Mouse (Mus musculus) liver, postnatal 0 days (tissue): ENCODE measurements at regions not wholly inside any gene's neighbourhood (a gene's known extent, or its start where the extent isn't known, plus 50 kb on each side); places are given as distances from the start of the nearest gene placed in this dataset.

Experiments
- ATAC-seq: fragments of 200-750 bp; cut with Nextera tagmentation; 2 replicates; pipeline ENCODE4 v1.8.0; 2017; ENCODE audit warnings: mild to moderate bottlenecking, moderate library complexity
- DNase-seq: peaks from one replicate; pipeline ENCODE4 v3.0.0-alpha.2; 2016
- H3K27ac ChIP-seq: fragments of 300-500 bp; sonication (generic); 2 replicates; pipeline ENCODE4 v1.5.1; 2014; ENCODE audit warnings: antibody characterized with exemption, moderate library complexity, mild to moderate bottlenecking, low read depth
- H3K27me3 ChIP-seq: fragments of 300-500 bp; sonication (generic); 2 replicates; pipeline ENCODE4 v1.6.1; 2014; ENCODE audit warnings: low read length, control low read depth, mixed read lengths; ENCODE audit not compliant: insufficient read depth
- H3K36me3 ChIP-seq: fragments of 300-500 bp; sonication (generic); replicated peaks from 2 replicates; pipeline ENCODE4 v1.6.1; 2014; ENCODE audit warnings: mild to moderate bottlenecking, control low read depth, low read length, moderate library complexity, mixed read lengths; ENCODE audit not compliant: insufficient read depth
- H3K4me1 ChIP-seq: fragments of 300-500 bp; sonication (generic); 2 replicates; pipeline ENCODE4 v1.6.1; 2014; ENCODE audit warnings: antibody characterized with exemption, mild to moderate bottlenecking, control low read depth; ENCODE audit not compliant: insufficient read depth
- H3K4me2 ChIP-seq: fragments of 300-500 bp; sonication (generic); 2 replicates; pipeline ENCODE4 v1.6.1; 2014; ENCODE audit warnings: low read depth, mild to moderate bottlenecking, low read length, moderate library complexity, mixed read lengths
- H3K4me3 ChIP-seq: fragments of 300-500 bp; sonication (generic); 2 replicates; pipeline ENCODE4 v1.5.1; 2014; ENCODE audit warnings: low read depth, low read length
- H3K9ac ChIP-seq: fragments of 300-500 bp; sonication (generic); replicated peaks from 2 replicates; pipeline ENCODE4 v1.6.1; 2014; ENCODE audit warnings: mild to moderate bottlenecking, moderate library complexity
- H3K9me3 ChIP-seq: fragments of 300-500 bp; sonication (generic); 2 replicates; pipeline ENCODE4 v1.6.1; 2016; ENCODE audit warnings: mild to moderate bottlenecking, control low read depth, low read length, mixed read lengths
- CTCF ChIP-seq: sonication (generic); IDR thresholded peaks from 2 replicates; pipeline ENCODE4 v1.5.1; 2016; ENCODE audit warnings: antibody characterized with exemption, low read depth
- EP300 ChIP-seq: IDR thresholded peaks from 2 replicates; pipeline ENCODE4 v1.6.1; 2016; ENCODE audit warnings: antibody characterized with exemption, low read depth, mild to moderate bottlenecking
- WGBS: fragments of 180-500 bp; shearing (Covaris S2); extraction: QIAGEN DNeasy Blood & Tissue Kit; methylation state at CpG from one replicate; pipeline ENCODE4 v1.1.7; 2014; ENCODE audit not compliant: insufficient replicate concordance; 5-methylcytosine and 5-hydroxymethylcytosine counted together

DNA sequence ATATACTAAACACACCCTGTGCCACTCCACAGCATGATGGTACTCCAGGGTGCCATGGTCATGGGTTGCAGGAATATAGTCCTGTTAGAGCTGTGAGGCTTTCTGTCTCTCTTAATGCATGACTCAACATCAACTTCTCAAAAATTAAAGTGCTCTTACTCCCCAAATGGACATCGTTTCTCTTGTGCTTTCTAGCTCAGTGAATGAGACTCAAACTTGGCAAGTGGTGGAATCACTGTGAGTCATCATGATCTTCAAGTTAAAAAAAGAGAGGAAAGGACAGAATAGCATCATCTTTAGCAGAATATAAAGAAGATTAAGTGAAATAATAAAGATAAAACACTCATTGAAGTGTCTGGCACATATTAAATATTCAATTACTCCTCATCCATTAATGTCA lies 459.3 kb downstream of the Ppargc1a start:
- H3K4me3 ChIP-seq: no peak overlapping the region
- no peak for TF ChIP-seq CTCF
- no peak for TF ChIP-seq EP300
- no peaks in the 10 kb centered on the region for H3K36me3 ChIP-seq
- no peaks in the 10 kb centered on the region for H3K9me3 ChIP-seq
- no peaks in the 10 kb centered on the region for H3K4me1 ChIP-seq
- WGBS: 71% methylated on average over 1 of the region's 1 CpGs
- H3K9ac ChIP-seq: no peak overlapping the region
- ATAC-seq (no peak), DNase-seq (no peak)
- H3K4me2 ChIP-seq: no peak overlapping the region
- H3K27me3 ChIP-seq: no peaks in the 10 kb centered on the region
- no peak overlapping the region for H3K27ac ChIP-seq

DNA sequence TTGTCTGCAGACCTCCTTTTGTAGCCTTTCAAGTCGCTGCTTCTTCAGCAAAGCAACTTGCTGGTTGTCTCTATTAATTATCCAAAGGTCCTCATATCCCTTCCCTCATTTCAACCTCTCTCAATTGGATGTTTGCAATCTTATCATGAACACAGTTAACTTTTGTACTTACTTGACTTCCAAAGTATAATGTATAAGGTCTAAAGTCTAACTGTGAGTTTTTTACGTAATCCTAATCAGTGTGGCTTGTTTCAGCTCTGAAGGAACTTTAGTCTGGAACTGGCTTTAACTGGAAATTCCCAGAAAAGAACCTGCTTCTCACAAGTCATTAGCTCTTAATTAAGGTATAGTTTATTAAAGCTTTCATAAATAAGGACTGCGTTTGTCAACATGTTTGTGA lies 467.6 kb downstream of the Ppargc1a start:
- TF ChIP-seq EP300 (no peak), CTCF (no peak)
- Histone ChIP-seq H3K36me3 (no peaks in the 10 kb centered on the region), H3K4me2 (no peak overlapping the region), H3K4me3 (no peak overlapping the region), H3K4me1 (no peaks in the 10 kb centered on the region), H3K9me3 (no peaks in the 10 kb centered on the region), H3K9ac (no peak overlapping the region), H3K27ac (no peak overlapping the region), H3K27me3 (no peaks in the 10 kb centered on the region)
- DNase-seq: no peak
- WGBS: 61% methylated on average over 3 of the region's 3 CpGs
- no peak for ATAC-seq

DNA sequence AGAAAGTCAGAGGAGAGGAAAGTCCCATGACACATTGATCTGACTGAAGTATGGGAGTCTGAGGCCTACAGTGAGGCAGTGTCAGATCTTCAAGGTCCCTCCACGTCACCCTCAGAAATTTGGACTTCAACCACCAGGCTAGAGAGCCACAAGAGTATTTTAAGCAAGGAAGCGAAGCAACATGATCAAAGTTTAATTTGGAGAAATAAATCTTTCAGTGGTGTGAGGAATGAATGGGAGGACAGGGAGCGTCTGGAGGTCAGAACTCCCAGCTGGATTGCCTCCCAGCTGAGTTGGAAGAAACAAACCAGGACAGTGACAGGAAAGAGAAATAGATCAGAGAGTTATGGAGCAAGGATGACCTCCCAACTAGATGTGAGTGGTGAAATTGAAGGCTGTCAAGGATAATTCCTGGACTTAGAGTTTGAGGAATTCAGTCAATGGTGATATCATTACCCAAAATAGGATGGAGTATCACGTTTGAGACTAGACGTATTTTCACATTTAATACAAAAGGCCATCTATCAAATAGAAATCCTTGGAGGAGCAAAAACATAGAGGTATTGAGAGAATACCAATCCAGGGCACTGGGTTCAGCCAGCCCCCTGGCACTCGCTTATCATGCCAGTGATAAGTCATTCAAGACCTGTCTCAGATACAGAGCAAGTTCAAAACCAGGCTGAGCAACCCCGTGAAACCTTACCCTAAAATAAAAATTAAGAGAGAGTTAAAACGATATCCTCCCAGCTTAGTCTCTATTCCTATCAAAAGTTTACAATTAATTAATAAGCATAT lies 494.7 kb downstream of the Ppargc1a start:
- Histone ChIP-seq H3K27ac (no peak overlapping the region), H3K27me3 (no peaks in the 10 kb centered on the region), H3K9ac (no peak overlapping the region), H3K36me3 (no peaks in the 10 kb centered on the region), H3K4me2 (no peak overlapping the region), H3K9me3 (no peaks in the 10 kb centered on the region), H3K4me3 (no peak overlapping the region), H3K4me1 (no peaks in the 10 kb centered on the region)
- DNase-seq (no peak), ATAC-seq (no peak)
- no peak for TF ChIP-seq EP300
- TF ChIP-seq CTCF: no peak
- WGBS: 62% methylated on average over 8 of the region's 8 CpGs

DNA sequence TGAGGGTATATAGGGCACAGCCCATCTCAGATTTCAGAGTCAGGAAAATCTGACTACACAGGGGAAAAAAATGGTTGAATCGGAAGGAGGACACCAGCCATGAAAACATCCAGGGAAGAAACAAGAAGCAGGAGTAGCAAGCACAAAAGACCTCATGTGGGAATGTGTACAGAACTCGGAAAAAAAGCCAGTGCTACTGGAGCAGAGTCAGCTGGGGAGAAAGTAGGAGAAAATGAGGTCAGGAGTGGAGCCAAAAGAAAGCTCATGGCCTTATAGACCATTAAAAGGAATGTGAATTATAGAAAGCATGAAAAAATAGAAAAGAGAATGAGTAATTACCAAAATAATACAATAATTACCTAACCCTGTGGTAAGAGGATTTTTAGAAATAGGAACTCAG lies 495.4 kb downstream of the Ppargc1a start:
- Histone ChIP-seq H3K9me3 (no peaks in the 10 kb centered on the region), H3K9ac (no peak overlapping the region), H3K4me2 (no peak overlapping the region), H3K27me3 (no peaks in the 10 kb centered on the region), H3K4me3 (no peak overlapping the region), H3K27ac (no peak overlapping the region), H3K4me1 (no peaks in the 10 kb centered on the region), H3K36me3 (no peaks in the 10 kb centered on the region)
- TF ChIP-seq EP300: no peak
- TF ChIP-seq CTCF: no peak
- ATAC-seq: no peak
- DNase-seq: no peak
- WGBS: 61% methylated on average over 2 of the region's 2 CpGs

DNA sequence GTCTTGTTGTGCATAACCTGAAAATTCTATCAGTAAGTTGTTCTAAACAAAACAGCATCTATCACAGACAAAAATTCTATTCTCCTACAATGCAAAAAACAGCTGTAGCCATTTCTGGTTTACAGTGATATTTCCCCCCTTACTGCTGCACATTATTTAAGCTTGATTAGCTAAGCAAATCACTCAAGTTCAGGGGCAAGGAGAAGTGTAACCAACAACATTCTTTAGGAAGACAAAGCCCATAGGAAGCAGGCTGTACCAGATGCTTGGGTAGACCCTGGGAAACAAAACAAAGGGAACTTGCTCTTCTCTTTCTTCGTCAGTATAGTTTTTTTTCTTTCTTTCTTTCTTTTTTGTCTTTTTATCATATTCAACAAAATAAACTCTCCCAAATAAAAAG lies 497.9 kb downstream of the Ppargc1a start:
- no peaks in the 10 kb centered on the region for H3K27me3 ChIP-seq
- DNase-seq (no peak), ATAC-seq (no peak)
- no peaks in the 10 kb centered on the region for H3K4me1 ChIP-seq
- H3K9me3 ChIP-seq: no peaks in the 10 kb centered on the region
- no peak overlapping the region for H3K4me3 ChIP-seq
- H3K27ac ChIP-seq: no peak overlapping the region
- TF ChIP-seq EP300 (no peak), CTCF (no peak)
- no peaks in the 10 kb centered on the region for H3K36me3 ChIP-seq
- 45% methylated on average over 1 of the region's 1 CpGs for WGBS
- H3K4me2 ChIP-seq: no peak overlapping the region
- H3K9ac ChIP-seq: no peak overlapping the region

DNA sequence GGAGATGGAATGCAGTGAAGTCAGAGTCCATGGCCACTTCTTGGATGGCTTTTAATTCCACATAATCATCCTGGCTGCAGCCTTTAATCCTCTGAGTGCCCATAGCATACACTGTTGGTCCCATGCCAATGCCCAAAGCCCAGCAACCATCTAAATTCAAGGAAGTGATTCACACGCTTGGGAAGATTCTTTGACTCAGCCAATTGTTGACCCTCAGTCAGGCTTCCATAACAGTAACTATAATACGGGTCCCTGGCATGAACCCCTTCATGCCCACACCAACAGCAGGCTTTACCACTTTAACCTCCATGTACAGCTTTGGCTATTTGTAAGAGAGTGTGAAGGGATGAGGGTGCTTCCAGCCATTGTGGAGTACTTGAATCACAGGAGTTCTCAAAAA lies 521.7 kb downstream of the Ppargc1a start:
- Histone ChIP-seq H3K9me3 (no peaks in the 10 kb centered on the region), H3K4me3 (no peak overlapping the region), H3K4me2 (no peak overlapping the region), H3K27ac (no peak overlapping the region), H3K4me1 (no peaks in the 10 kb centered on the region), H3K36me3 (no peaks in the 10 kb centered on the region), H3K27me3 (no peaks in the 10 kb centered on the region), H3K9ac (no peak overlapping the region)
- TF ChIP-seq CTCF: no peak
- TF ChIP-seq EP300: no peak
- no peak for DNase-seq
- WGBS: 84% methylated on average over 2 of the region's 2 CpGs
- no peak for ATAC-seq
